Mouse (Mus musculus) forebrain, embryonic 16.5 days (tissue): ENCODE measurements at regions not wholly inside any gene's neighbourhood (a gene's known extent, or its start where the extent isn't known, plus 50 kb on each side); places are given as distances from the start of the nearest gene placed in this dataset.
A peak's percentile ranks its signal among the peaks of the same experiment; 100 is the strongest.

Experiments
- ATAC-seq: fragments of 200-750 bp; cut with Nextera tagmentation; 2 replicates; pipeline ENCODE4 v1.8.0; 2017; ENCODE audit warnings: mild to moderate bottlenecking, moderate library complexity
- H3K27ac ChIP-seq: fragments of 300-500 bp; sonication (generic); 2 replicates; pipeline ENCODE4 v1.5.1; 2014; ENCODE audit warnings: low read length, control low read depth
- H3K27me3 ChIP-seq: fragments of 300-500 bp; sonication (generic); replicated peaks from 2 replicates; pipeline ENCODE4 v1.6.1; 2014; ENCODE audit warnings: low read length; ENCODE audit not compliant: control insufficient read depth, insufficient read depth
- H3K36me3 ChIP-seq: fragments of 300-500 bp; sonication (generic); 2 replicates; pipeline ENCODE4 v1.6.1; 2014; ENCODE audit not compliant: control insufficient read depth, insufficient read depth
- H3K4me1 ChIP-seq: fragments of 300-500 bp; sonication (generic); replicated peaks from 2 replicates; pipeline ENCODE4 v1.6.1; 2014; ENCODE audit warnings: low read length; ENCODE audit not compliant: control insufficient read depth, insufficient read depth
- H3K4me2 ChIP-seq: fragments of 300-500 bp; sonication (generic); 2 replicates; pipeline ENCODE4 v1.6.1; 2014; ENCODE audit warnings: mild to moderate bottlenecking, low read length, control low read depth
- H3K4me3 ChIP-seq: fragments of 300-500 bp; sonication (generic); replicated peaks from 2 replicates; pipeline ENCODE4 v1.5.1; 2014; ENCODE audit warnings: mild to moderate bottlenecking, low read length, control low read depth
- H3K9ac ChIP-seq: fragments of 300-500 bp; sonication (generic); replicated peaks from 2 replicates; pipeline ENCODE4 v1.6.1; 2014; ENCODE audit warnings: low read depth, low read length, control low read depth
- H3K9me3 ChIP-seq: fragments of 300-500 bp; sonication (generic); 2 replicates; pipeline ENCODE4 v1.6.1; 2016; ENCODE audit warnings: low read length; ENCODE audit not compliant: control insufficient read depth
- WGBS: fragments of 180-500 bp; shearing (Covaris S2); extraction: QIAGEN DNeasy Blood & Tissue Kit; methylation state at CpG from one replicate; pipeline ENCODE4 v1.1.7; 2014; 5-methylcytosine and 5-hydroxymethylcytosine counted together

DNA sequence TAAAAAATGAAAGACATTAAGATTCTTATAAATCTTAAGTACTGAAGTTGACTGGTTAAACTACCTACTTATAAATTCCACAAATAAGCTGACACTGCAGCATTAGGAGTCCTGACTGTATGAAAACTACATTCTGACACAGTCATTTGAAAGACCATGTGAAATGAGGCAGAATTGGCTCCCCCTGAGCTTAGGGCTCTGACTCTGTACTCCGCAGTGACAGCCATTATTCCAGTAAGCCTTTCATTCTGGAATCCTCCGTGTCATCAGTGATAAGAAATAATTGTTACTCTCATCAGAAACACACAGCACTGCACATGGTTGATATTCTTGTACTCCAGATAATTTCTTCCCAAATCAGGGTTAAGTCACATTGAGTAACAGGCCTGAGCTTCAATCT lies 610.3 kb upstream of the Cox7c start:
- no peak overlapping the region for H3K27ac ChIP-seq
- 73% methylated on average over 2 of the region's 2 CpGs for WGBS
- H3K9me3 ChIP-seq: no peaks in the 10 kb centered on the region
- no peaks in the 10 kb centered on the region for H3K4me1 ChIP-seq
- no peaks in the 10 kb centered on the region for H3K27me3 ChIP-seq
- no peaks in the 10 kb centered on the region for H3K36me3 ChIP-seq
- no peak for ATAC-seq
- H3K4me2 ChIP-seq: no peak overlapping the region
- no peak overlapping the region for H3K9ac ChIP-seq
- H3K4me3 ChIP-seq: no peak overlapping the region

DNA sequence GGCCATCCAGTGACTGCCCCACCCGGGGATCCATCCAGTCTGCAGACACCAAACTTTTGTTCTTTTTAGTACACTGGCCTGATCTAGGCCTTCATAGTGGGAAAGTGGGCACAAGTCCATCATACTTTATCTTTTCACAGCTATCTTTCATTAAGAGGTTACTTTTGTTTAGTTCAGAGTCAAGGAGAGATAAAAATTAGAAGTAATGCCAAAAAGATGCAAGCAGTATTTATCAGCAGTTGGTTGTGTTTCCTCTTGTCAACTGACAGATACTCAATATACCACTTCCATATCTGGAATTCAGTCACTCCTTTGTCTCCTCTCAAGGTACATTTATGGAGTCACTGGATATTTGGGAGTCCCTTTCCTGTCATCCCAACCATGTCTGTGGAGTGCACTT lies 575.1 kb upstream of the Cox7c start:
- H3K9ac ChIP-seq: no peak overlapping the region
- H3K9me3 ChIP-seq: no peaks in the 10 kb centered on the region
- ATAC-seq: no peak
- H3K4me1 ChIP-seq: no peaks in the 10 kb centered on the region
- 82% methylated on average over 1 of the region's 1 CpGs for WGBS
- H3K36me3 ChIP-seq: no peaks in the 10 kb centered on the region
- no peaks in the 10 kb centered on the region for H3K27me3 ChIP-seq
- H3K4me2 ChIP-seq: no peak overlapping the region
- no peak overlapping the region for H3K27ac ChIP-seq
- H3K4me3 ChIP-seq: no peak overlapping the region

DNA sequence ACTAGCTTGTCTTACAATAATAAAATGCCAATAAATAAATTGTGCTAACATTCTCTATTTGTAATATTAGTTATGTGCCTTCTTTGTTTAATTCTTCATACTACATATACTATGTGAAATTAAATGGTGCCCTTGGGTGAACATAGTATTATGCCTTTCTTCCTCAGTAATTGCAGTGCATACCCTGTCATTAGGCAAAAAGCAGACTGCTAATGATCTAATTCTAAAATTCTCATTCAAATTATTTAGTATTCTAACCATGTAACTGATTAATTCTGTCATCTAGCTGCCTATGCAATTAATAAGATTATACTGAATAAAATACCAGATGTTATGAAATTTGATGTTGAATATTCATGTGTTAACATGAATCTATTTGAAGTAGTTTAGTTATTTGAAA lies 555.3 kb upstream of the Cox7c start:
- Histone ChIP-seq H3K27ac (no peak overlapping the region), H3K4me3 (no peak overlapping the region), H3K4me2 (no peak overlapping the region), H3K9me3 (no peaks in the 10 kb centered on the region), H3K36me3 (no peaks in the 10 kb centered on the region), H3K4me1 (no peaks in the 10 kb centered on the region), H3K9ac (no peak overlapping the region), H3K27me3 (no peaks in the 10 kb centered on the region)
- peak; percentile 89 for ATAC-seq

DNA sequence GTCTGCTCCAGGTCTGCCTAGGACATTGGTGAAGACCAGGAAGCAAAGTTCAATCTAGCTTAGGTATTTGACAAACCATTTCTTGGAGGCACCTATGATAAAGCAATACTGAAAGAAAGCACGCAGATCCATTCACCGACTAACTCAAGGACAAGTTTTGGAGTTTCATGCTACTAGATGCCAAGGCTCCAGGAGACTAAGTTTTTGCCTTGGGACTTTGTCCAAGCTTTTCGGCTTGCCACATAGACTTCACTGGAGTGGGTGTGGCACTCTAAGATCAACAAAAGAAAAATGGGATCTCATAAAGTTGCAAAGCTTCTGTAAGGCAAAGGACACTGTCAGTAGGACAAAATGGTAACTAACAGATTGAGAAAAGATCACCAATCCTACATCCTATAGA lies 548.4 kb upstream of the Cox7c start:
- Histone ChIP-seq H3K4me1 (no peaks in the 10 kb centered on the region), H3K27me3 (no peaks in the 10 kb centered on the region), H3K36me3 (no peaks in the 10 kb centered on the region), H3K27ac (no peak overlapping the region), H3K9me3 (no peaks in the 10 kb centered on the region), H3K4me2 (no peak overlapping the region), H3K9ac (no peak overlapping the region), H3K4me3 (no peak overlapping the region)
- ATAC-seq: no peak
- 93% methylated on average over 3 of the region's 3 CpGs for WGBS

DNA sequence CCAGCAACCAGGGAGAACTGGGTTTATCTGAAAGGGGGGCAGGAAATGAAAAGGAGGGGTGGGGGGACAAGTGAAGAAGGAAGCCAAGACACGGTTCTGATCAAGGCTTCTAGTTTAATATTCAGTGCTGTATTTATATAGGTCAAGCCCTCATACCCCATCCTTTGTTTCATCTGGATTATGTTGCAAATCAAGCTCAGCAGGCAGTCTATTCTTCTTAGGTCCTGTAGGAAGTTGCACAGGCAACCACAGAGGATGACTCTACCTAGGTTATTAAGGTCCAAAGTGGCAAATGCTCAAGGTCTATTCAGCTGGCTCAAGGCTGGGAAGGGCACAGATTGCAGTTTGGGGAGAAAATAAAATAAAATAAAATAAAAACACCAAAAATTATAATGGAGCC lies 525.2 kb upstream of the Cox7c start:
- H3K27ac ChIP-seq: no peak overlapping the region
- ATAC-seq: no peak
- H3K4me3 ChIP-seq: no peak overlapping the region
- H3K27me3 ChIP-seq: no peaks in the 10 kb centered on the region
- H3K36me3 ChIP-seq: no peaks in the 10 kb centered on the region
- H3K9me3 ChIP-seq: no peaks in the 10 kb centered on the region
- H3K9ac ChIP-seq: no peak overlapping the region
- no peak overlapping the region for H3K4me2 ChIP-seq
- H3K4me1 ChIP-seq: no peaks in the 10 kb centered on the region
- WGBS: 10% methylated on average over 1 of the region's 1 CpGs

DNA sequence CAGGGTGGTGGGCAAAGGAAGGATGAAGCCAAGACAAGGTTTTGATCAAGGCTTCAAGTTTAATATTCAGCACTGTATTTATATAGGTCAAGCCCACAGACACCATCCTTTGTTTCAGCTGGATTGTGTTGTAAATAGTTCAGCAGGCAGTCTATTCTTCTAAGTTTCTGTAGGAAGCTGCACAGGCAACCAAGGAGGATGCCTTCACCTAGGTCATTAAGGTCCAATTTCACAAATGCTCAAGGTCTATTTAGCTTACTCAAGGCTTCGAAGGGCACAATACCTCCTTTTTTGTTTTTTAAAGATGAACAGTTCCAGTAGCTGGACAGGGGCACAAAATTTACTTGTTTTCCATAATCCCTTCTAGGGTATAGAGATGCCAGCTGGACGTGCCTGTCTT lies 508.9 kb upstream of the Cox7c start:
- Histone ChIP-seq H3K27me3 (no peaks in the 10 kb centered on the region), H3K36me3 (no peaks in the 10 kb centered on the region), H3K4me2 (no peak overlapping the region), H3K27ac (no peak overlapping the region), H3K9ac (no peak overlapping the region), H3K9me3 (no peaks in the 10 kb centered on the region), H3K4me1 (no peaks in the 10 kb centered on the region), H3K4me3 (no peak overlapping the region)
- WGBS: 85% methylated on average over 2 of the region's 2 CpGs
- ATAC-seq: no peak
